Mouse (Mus musculus) ES-CJ7 (cell line): Measurements from ENCODE around the gene Cdt1.

Experiments used
- DNase-seq: peaks from one replicate; pipeline ENCODE4 v3.0.0; 2011; ENCODE audit warnings: low read depth, low spot score

Cdt1 gene

GRCm38 (mm10) chr8:122611295-122612133, 43.7 kb downstream of the Cdt1 start, which contains the start of the genes Galns and Trappc2l:
TSS of gene Galns (minus strand) at chr8:122611463.
TSS of gene Trappc2l (plus strand) at chr8:122611640.
- peak; percentile 99 for DNase-seq

DNA sequence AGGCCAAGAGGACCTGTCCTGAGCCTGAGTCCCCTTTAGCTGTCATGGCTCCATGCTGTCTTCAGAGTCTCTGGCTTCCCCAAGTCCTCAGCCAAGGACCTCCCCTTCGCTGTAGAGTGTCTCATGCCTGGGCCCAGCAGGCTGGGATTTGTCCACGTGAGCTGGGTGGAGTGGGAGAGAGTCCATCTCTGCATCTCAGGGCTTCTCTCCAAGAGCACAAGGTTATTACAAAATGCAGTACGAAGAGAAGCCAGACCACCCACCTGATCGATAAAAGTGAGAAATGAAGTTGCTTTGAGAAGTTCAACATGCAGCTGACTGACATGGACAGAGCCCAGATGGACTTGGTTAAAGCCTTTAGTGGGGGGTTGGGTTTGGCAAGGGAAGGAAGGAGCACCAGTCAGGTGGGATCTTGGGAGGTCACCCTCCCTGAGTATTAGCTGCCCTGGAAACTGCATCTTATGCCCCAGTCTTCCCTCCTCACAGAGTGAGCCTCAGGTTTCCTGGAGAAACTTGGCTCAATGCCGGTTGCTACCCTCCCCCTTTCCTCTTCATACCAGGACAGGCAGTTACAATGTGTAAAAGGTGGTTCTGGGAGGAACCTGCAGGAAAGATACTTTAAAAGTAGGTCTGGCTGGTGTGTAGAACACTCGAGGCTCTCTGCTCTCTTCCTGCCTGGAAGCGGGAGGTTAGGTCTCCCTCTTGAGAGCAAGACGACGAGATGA, 48.5 kb downstream of the Cdt1 start:
- no peak for DNase-seq

- peak; percentile 52 for DNase-seq
Observed at GRCm38 (mm10) chr8:122617947-122618546, 50.2 kb downstream of the Cdt1 start.

GRCm38 (mm10) chr8:122618660-122619378, 51.0 kb downstream of the Cdt1 start:
- no peak for DNase-seq

GRCm38 (mm10) chr8:122620446-122620845, 52.6 kb downstream of the Cdt1 start:
- DNase-seq: no peak

DNA sequence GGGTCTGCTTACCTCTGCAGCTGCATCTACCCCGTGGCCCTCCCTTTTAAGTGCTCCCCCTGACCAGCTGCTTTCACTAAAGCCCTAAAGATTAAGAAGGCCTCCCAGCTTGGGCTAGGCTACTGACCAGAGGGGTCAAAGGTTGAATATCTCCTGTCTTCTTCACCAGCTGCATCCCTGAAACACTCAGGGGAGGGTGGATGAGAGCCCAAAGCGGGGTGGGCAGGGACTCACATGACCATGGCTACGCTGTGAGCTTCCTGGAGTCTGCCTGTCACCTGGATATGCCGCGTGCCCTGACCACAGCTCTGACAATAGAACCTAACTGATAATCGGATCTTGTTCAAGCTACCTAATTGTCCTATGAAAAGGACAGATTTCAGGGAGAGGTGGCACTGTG, 54.9 kb downstream of the Cdt1 start, which contains the start of gene Pabpn1l:
Gene Pabpn1l (minus strand): TSS at position 13 of the 400 bp plus-strand sequence.
- DNase-seq: no peak
